Mouse (Mus musculus) regulatory T cell (primary cell): ENCODE measurements around the gene Chic2.

Experiments used
- in situ Hi-C: fragments of 300-600 bp; cut with MboI, MseI; formaldehyde crosslinking; loops from one replicate; pipeline ENCODE4 v1.15.1; 2025; ENCODE audit warnings: high pct_unique_total_duplicates

Gene Chic2

DNA sequence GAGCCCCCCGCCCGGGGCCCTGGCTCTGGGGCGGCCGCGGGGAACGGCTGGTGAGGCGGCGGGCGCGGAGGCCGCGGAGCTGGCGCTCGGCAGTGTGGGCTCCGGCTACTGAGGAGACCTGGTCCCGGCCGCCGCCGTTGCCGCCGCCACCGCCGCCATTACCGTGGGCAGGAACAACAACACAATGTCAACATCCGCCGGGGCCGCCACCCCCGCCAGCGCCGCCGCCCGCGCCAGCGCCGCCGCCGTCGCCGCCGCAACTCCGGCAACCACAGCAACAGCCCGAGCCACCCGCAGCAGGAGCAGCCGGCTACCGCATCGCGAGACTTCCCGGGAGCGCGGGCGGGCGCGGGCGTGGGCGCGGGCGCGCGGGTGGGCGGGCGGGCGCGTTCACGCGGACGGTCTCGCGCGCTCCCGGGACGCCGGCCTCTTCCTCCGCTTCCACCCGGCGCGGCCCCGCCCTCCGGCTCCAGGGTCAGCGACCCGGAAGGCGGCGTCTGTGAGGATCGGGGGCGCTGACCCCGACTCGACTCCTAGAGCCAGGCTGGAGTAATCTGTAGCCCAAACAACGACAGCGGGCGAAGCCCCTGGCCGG is at the start of gene Chic2:
Gene Chic2 (minus strand): TSS at position 465 of the 595 bp plus-strand sequence.
- in situ Hi-C loops: no loop called here

DNA sequence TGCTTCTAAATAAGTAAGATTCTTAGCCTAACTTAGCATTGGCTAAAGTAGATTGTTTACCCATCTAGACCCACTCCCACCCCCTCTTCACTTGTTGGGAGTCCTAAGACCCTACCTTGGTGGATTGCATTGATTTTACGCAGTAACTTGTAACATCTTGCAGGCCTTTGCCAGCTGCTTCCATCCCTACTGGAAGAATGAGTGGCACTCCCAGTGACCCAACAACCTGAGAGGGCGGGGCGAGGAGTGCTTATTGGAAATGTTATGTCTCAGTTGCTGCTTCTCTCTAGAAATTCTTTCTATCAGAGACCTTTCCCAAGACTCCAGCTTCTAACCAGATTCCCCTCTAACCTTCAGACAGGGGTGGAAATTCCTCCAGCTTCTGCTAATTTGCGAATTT is 41.3 kb upstream of the Chic2 start:
- in situ Hi-C loops: no loop called here

DNA sequence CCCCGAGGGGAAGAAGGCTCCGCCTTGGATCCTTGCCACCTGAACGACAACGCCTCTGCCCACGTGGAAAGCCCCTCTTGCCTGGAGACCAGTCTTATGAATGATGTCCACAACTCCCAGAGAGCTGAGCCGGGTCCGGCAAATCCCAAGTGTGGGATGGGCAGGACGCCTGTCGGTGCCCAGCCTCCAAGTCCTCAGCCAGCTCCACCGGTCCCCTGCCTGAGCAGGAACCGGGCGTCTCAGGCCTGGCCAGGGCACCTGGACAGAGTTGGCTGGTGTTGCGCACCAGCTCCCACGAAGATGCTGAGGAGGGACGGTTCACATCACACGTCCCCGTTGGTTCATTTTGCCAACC is 40.9 kb upstream of the Chic2 start:
- in situ Hi-C loops: no loop called here

DNA sequence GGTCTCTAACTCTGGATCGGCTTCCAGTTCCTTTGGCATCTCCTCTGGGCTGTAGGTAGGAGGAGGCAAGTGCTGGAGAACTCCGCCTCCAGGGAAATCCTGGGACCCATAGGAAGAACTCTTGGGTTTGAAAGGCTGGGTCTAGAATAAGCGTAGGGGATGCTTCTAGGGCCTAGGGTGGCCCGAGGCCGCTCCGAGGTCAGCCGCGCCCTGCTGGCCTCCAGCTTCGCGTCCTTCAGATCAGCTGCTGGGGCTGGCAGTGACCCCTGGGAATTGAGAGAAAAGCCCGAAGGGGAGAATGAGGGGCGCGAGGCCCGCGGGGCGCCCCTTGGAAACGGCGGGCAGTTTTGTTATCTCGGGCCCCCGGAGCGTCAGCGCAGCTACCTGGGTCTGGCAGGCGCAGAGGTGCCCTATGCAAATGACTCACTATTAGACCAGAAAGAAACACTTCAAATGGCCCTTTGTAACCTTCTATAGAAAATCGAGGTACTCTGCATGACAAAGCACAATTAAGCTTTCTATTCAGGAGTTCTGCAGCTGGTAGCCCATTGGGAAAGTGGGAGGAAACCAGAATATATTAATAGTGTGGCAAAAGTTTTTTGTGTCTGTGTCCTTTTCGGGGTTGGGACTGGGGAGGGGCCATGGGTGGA is 40.4 kb upstream of the Chic2 start:
- in situ Hi-C loops: no loop called here

DNA sequence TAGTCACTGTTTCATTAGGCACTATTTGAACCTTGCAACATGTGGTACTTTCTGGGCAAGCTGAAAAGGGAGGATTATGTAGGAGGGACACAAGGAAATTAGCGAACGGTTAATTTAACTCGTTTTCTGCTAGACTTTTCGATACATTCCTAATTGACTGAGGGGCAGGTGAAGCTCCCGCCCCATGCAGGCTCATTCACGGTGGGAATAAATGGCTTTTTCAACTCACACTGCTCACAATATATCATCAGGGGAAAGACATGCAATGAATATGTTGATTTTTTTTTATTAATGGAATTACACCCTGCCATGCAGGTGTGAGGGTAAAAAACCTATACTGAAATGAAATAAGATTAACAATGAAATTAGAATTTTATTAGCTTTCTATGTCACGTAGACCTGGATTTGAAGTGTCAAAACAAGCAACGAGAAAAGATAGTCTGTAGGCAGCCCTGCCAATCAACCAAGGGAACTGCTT is 39.9 kb upstream of the Chic2 start:
- in situ Hi-C loops: no loop called here

DNA sequence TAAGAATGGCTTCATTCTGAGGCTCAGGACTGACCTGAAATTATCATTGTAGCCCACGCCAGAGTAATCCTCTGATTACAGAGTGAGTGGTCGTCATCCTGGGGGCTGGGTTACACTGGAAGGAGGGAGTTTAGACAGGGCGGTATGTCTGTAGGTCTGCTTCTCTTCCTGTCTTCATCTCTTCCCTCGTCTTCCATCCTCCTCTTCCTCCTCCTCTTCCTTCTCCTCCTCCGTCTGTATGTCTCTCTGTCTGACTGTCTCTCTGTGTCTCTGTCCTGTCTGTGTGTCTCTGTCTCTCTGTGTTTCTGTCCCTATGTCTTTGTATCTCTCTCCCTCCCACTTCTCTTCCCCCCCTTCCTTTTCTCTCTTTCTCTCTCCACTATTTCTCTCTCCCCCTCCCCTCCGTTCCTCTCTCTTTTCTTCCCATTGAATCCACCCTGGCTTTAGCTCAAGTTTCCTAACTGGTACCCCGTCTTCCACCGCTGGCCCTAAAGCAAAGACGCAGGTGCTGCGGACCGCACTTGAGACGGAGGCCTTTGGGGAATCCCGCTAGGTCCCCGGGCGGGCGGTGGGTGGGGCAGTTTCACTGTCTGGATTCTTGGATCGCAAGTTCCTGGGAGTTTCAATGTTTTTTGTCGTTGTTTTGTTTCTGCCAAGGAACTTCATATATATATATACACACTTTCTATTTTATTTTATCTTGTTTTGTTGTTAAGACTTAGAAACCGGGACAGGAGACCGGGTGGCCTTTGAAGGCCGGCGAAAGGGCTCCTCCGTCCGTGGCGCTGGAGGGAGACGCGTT is 39.2 kb upstream of the Chic2 start:
- in situ Hi-C loops: no loop called here

DNA sequence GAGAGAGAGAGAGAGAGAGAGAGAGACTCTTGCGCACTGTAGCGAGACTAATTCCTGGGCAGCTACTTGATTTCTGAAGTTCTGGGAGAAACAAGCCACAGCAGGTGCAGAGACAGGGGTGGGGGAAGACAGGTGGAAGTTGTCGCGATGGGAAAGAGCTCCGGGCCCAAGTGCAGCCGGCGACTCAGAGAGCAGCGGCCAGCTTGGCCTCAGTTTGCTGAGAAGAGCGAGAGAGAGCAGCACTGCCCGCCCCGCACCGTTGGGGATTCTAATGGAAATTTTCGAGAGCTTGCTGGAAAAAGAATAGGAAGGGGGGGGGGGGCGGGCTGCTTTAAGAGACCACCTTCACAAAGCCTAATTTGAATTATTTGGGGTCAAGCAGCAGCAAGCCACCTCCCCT is 38.5 kb upstream of the Chic2 start:
- in situ Hi-C loops: no loop called here

DNA sequence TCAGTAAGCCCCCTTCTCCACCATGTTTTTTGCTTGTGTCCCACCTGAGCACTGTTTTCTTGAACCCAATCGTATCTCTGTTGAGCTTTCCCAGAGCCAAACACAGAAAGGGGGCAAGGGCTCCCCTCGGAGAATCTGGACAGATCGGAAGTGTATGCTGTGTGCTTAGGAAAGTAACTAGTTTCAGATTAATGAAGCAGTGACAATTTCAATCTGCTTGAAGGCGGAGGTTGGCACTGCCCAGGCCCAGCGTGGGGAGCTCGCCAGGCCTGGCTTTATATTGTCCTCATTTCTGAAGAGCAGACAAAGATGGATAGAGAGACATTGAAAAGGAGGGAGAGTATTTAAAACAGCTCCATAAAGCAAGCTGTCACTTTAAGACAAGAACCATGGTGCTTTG is 37.9 kb upstream of the Chic2 start:
- in situ Hi-C loops: no loop called here

DNA sequence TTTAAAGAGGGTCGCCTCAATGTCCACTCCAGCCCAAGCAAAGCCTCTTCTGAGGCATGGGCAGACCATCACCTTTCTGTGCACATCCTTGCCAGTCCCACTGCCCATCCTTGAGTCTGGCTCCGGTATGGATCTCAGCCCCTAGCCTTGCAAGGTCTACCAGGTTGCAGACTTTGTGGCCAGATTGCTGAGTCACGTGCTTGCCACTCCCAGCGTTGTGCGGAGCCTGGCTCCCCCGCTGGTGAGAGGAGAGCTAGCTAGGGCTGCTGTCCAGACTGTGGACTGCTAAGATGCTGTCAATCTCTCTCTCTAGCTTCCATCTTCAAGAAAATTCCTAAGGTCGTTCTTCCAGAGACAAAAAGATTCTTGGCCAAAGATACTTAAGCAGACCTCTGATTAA is 35.0 kb upstream of the Chic2 start:
- in situ Hi-C loops: no loop called here

DNA sequence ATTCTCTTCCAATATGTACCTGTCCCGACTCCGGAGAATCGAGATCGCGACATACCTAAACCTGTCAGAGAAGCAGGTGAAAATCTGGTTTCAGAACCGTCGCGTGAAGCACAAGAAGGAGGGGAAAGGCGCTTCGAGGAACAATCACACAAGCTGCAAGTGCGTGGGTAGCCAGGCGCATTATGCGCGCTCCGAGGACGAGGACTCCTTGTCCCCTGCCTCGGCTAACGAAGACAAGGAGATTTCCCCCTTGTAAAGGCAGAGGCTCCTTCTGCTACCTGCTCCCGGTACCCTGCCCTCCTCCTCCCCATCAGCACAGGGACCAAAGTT is 32.4 kb upstream of the Chic2 start:
- in situ Hi-C loops: no loop called here

DNA sequence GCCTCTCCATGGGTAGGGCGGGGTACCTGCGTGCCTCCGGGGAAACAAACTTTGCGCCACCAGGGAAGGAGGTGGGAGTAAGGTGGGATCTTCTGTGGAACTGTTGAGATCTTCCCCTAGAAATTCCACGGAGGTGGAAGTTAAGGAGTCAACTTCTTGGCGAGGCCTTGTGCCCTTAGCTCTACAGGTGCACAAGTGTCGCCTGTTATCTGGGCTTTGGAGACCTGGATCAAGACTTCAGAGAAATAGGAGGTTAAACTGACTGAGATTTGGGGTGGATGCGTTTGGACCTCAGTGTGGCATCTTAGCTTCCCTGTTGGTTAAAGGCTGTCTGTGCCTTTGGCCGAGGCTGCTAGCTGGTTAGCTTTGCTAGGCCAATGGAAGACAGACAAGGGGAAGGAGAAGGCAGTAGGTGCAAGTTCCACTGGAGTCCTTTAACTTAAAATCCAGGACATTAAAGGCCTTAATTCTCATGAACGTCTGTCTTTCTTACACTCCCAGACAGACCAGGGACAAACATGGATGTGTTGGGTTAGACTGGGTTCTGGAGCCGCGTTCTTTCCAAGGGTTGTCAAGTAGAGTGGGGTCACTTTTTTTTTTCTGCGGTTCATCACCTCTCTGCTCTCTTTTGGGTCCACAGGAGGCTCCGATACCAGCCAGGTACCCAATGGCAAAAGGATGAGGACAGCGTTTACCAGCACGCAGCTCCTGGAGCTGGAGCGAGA is 31.9 kb upstream of the Chic2 start:
- in situ Hi-C loops: no loop called here

DNA sequence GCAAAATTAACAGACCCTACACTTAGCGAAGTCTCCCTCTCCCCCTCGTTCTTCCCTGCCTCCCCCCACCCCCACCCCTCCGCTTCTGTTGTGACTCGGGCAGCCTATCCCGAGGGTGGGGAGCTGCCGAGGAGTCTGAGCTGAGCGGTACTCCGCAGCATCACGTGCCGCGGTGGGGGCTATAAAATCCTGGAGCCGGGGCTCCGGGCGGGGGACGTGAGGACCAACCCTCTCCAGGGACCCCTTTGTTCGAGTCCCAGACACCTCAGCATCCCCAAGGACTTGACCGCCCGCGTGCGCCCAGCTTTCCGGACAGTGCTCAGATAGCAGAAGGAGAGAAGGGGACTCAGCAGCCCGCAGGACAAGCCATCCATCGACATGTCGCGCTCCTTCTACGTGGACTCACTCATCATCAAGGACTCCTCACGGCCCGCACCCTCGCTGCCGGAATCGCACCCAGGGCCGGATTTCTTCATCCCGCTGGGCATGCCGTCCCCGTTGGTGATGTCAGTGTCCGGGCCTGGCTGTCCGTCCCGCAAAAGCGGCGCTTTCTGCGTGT is 30.9 kb upstream of the Chic2 start, which contains the start of gene Gsx2:
Gene Gsx2 (plus strand): TSS at position 219 of the 559 bp plus-strand sequence.
- in situ Hi-C loops: no loop called here

DNA sequence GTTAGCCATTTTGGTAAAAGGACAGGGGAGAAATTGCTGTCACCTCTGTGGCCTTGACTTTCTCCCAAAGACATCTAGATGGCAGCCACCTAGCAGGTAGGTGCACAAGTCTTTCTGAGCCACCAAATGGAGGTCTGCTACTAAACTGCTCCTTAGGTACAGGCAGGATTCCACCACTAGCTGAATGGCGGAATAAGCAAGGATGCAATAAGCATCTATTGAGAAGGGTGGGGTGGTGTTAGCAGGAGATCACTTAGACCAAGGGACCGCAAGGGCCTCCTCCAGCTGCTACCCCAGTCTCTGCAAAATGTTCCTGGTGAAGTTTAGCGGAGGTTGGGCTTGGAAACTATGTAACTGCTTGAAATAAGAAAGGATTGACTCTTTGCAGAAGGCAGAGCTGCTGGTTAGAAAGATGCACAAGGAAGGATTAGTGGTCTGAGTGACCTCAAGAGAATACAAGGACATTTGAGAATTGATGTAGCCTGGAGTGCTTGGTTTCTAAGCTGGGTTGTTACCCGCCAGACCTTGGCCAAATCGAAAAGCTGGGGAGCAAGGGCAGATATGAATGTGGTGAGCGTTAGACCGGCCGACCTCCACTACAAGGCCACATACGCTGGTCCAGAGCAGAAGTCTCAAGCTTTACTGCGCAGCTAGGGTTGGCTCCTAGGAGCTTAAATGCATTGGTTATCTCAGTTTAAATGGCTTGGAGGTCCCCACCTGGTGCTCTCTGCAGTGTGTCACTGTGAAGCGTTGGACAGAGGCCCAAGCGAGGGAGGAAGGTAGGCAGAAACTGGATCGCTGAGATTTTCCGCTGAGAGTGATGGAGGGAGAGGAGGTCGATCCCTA is 30.2 kb upstream of the Chic2 start:
- in situ Hi-C loops: loop anchor here (25.0 kb wide), 2 partner anchors 588 to 1587 kb away; partner anchors contain the start of gene Dcun1d4

DNA sequence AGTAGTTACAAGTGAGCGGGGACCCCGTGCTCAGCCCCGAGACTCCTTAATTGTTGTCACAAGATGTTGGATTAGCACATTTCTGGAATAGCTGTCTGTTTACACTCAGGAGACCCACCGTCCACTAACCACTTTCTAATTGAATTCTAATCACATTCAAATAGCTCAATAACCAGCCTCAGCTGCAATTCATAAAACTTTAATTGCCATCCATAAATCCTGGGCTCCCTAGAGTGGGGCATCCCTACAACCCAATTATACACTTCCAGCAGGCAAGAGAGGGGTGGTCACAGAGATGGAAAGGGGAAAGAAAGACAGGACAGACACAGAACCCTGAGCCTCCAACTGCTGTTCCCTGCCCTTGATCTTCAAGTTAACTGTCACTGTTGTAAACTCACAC is 29.6 kb upstream of the Chic2 start:
- in situ Hi-C loops: loop anchor here (25.0 kb wide), 2 partner anchors 588 to 1587 kb away; partner anchors contain the start of gene Dcun1d4

DNA sequence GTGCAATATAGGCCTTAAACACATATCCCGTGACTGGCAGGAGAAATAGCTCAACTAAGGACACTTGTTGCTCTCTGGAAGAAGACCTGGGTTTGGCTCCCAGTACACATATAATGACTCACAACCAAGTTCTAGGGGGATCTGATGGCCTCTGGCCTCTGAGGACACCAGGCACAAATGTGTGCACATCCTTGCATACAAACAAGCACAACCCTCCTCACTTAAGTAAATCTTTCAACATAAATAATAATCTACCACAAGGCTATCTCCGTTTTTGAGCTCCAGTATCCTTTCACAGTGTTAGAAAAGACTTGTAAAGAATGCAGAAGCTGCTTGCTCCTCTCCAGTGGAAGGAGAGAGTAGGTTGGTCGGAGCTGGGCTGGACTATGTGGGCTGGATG is 29.1 kb upstream of the Chic2 start:
- in situ Hi-C loops: loop anchor here (25.0 kb wide), 2 partner anchors 589 to 1586 kb away; partner anchors contain the start of gene Dcun1d4

DNA sequence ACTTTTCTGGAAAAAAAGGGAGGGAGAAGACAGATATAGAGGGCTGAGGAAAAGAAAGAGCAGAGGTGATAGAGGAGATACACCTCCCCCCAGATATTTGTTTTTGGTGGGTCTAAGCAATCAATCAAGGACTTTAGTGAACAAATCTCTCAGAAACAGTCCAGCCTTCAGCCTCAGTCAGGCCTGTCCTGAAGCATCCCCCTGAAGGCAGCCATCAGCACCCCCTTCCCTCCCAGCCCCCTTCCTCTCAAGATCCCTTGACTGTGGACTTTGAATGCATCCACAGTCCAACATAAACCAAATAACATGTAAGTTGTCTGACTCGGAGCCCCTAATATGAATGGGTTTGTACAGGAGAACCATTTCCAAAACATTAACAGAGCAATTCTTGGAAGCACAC is 28.6 kb upstream of the Chic2 start:
- in situ Hi-C loops: loop anchor here (25.0 kb wide), 2 partner anchors 589 to 1586 kb away; partner anchors contain the start of gene Dcun1d4

DNA sequence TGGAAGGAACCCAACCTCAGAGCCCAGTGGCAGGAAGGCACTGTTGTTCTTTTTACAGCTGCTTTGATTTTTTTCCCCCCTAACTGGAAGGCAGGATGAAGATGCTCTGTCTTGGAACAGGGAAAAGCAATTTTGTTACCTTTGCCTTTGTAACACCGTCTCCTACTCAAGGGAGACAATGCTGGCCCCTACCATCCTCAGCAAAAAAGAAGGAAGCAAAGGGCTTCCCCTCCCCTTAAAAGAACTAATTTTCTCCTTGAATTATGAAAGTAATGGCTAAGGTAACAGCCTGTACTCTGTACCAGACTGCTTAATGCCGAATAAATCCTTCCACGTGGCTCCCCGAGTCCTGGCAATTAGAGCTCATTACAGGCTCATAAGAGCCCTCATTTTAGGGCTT is 28.0 kb upstream of the Chic2 start:
- in situ Hi-C loops: loop anchor here (25.0 kb wide), 2 partner anchors 590 to 1585 kb away; partner anchors contain the start of gene Dcun1d4

DNA sequence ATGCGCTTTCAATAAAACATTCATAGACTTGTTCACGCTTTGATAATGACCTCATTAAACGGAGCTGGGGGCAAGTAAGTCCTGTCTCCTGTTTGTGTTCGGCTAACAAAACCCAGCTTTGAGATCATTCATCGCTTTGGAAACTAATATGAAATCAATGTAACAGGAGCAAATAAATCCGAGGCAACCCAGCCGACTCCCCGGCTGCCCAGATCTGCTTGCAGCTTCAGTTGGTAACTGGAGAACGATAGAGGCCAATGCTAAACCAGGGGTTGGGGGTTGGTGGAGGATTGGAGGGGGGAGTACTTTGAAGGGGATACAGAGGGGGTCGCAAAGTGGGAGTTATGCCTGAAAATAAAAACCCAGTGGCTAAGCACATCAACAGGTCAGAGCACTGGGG is 27.4 kb upstream of the Chic2 start:
- in situ Hi-C loops: loop anchor here (25.0 kb wide), 2 partner anchors 590 to 1585 kb away; partner anchors contain the start of gene Dcun1d4

DNA sequence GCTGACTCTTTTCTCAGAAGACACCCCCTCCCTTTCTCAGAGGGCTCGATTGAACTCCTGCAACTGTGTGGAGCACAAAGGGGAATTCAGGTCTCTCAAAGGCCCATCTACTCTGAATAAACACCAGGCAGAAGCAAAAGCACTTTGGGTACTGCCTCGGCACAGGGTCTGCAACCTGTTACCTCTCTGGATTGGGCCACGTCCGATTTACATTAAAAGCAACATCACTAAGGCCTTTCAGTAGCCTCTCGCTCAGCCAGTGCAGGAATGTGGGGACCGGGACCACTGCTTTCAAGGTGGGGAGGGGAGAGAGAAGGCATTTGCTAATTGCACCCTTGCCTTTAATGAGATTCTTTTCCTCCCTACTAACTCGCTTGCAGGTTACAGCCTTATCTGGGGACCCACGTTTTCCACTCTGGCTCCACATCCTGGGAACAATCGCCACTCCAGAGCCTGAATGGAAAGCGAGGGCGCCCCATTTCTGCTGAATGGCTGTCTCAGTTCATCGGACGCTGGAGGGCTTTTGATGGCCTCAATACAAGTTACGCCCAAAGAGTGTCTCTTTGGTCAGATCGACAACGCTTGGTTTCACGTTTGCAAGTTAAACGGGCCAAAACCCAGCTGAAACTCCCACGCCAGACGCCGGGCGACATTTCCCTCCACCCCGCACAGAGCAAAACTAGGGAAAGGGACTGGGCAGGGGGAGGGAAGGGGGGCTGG is 26.2 kb upstream of the Chic2 start:
- in situ Hi-C loops: loop anchor here (25.0 kb wide), 2 partner anchors 591 to 1584 kb away; partner anchors contain the start of gene Dcun1d4

DNA sequence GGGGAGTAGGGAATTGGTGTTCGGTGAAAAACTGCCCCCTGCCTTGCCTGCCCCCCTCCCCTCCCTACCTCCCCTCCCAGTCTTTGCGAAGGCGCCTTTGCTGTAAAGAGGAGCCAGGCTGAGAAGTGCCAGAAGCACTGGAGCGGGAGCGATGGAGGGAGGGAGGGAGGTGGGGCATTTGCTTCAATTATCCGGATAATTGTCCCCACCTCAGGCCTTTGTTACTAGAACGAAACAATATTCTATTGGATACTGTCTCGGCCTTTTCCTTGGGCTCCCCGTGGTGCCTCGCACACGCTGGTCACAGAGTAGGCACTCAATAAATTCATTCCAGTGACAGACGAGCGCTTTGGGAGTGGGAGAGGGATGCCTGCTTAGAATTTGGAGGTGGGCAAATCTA is 25.6 kb upstream of the Chic2 start:
- in situ Hi-C loops: loop anchor here (25.0 kb wide), 2 partner anchors 592 to 1583 kb away; partner anchors contain the start of gene Dcun1d4
